In the genomic region with DNA sequence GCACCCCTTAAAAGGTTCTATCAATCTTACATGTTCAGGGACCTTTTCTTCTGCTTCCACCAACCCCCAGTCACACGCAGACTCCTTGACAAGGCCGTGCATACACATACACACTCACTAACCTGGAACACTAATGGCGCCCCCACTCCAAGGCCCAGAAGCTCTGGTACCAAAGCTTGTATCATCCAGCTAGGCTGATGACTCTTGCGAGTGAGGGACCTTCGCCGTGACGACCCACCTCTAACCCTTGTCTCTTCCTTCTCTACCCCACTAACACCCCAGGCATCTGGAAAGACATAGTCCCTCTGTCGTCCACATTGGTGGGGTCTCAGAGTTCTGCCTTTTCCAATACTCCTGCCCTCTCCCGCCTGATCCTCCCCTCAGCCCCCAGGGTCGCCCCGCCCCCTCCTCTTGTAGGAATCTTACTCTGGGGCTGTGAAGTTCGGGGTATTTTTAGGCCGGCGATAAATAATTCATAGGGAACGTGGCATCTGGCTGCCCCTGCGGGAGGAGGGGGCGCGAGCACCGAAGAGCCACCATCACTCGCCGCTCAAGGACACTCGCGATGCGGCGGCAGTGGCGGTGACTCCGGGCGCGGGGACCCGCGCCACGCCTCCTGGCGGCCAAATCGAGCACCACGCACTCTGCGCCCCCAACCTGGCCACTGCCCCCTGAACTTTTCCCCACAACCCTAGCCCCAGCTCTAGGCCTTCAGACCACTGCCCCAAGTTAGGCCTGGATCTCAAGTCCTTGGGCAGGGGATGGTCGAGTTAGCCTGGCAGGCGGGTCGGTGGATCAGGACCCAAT, we compare ENCODE assay signal across 8 mouse cellular contexts. TPM values are rescaled to one million over a fixed set of nuclear protein-coding genes. Genes with fewer than 3 reads are reported as not detected.
DNase-seq lines count a peak whose midpoint lies in the region; ATAC-seq and TF ChIP-seq lines count a peak whose summit lies in the region.

No protein-coding gene starts in this region.

- no peak overlapping the region for H3K4me2 ChIP-seq in liver, postnatal 0 days (ENCODE audit: low read depth, low read length)
- no peak overlapping the region; the same call in 1 of the 2 replicates for H3K4me2 ChIP-seq in stomach, postnatal 0 days (replicated peaks; ENCODE audit: low read depth)

- H3K27me3 ChIP-seq in liver, postnatal 0 days (ENCODE audit: insufficient read depth, low read length) = peaks cover 72% of the 10 kb centered on the region
- peaks cover 15% of the 10 kb centered on the region for H3K27me3 ChIP-seq in stomach, postnatal 0 days (ENCODE audit: control insufficient read depth, insufficient read depth, low read length)

- ATAC-seq in granulocyte monocyte progenitor cell, adult 5-6 weeks (replicated peaks; ENCODE audit: poor library complexity, severe bottlenecking) = peak; percentile 47; the same call in 1 of the 2 replicates
- no peak for ATAC-seq in liver, postnatal 0 days
- no peak for ATAC-seq in stomach, postnatal 0 days (ENCODE audit: low FRiP score, low TSS enrichment)

- TF ChIP-seq CTCF in liver, postnatal 0 days (IDR thresholded peaks at IDR 0.05; ENCODE audit: low read depth) = peak; percentile 68
- TF ChIP-seq CTCF in stomach, postnatal 0 days (IDR thresholded peaks at IDR 0.05; ENCODE audit: low read depth) = peak; percentile 72

- H3K9ac ChIP-seq in liver, postnatal 0 days (replicated peaks) = no peak overlapping the region
- H3K9ac ChIP-seq in stomach, postnatal 0 days (ENCODE audit: low read length) = no peak overlapping the region

- peaks cover 7% of the 10 kb centered on the region for H3K4me1 ChIP-seq in liver, postnatal 0 days (ENCODE audit: insufficient read depth)
- no peaks in the 10 kb centered on the region for H3K4me1 ChIP-seq in stomach, postnatal 0 days (replicated peaks; ENCODE audit: control insufficient read depth, insufficient read depth)

- H3K27ac ChIP-seq in liver, postnatal 0 days (ENCODE audit: low read depth) = no peak overlapping the region
- H3K27ac ChIP-seq in stomach, postnatal 0 days (replicated peaks) = no peak overlapping the region

- 9% methylated on average over 37 of the region's 39 CpGs for WGBS in liver, postnatal 0 days (ENCODE audit: insufficient replicate concordance)
- 8% methylated on average over 39 of the region's 39 CpGs for WGBS in stomach, postnatal 0 days

- no peaks in the 10 kb centered on the region for H3K9me3 ChIP-seq in liver, postnatal 0 days (ENCODE audit: low read length)
- H3K9me3 ChIP-seq in stomach, postnatal 0 days (ENCODE audit: control insufficient read depth, low read length) = no peaks in the 10 kb centered on the region

- peak; percentile 47 for DNase-seq in kidney, postnatal 10 days
- no peak for DNase-seq in kidney, adult 11 months
- peak; percentile 70 to 77 for DNase-seq in cerebellum, postnatal 14 days
- DNase-seq in liver, postnatal 0 days = peak; percentile 57
- DNase-seq in stomach, postnatal 0 days (ENCODE audit: low spot score) = no peak
- no peak for DNase-seq in right cerebral cortex, postnatal 36 days (ENCODE audit: low spot score in 2 of 2)
- DNase-seq in urinary bladder, postnatal 14 days (ENCODE audit: low spot score) = no peak

- TF ChIP-seq EP300 in liver, postnatal 0 days (IDR thresholded peaks at IDR 0.05; ENCODE audit: low read depth) = no peak
- TF ChIP-seq EP300 in stomach, postnatal 0 days (optimal IDR thresholded peaks at IDR 0.05) = no peak

- H3K36me3 ChIP-seq in liver, postnatal 0 days (replicated peaks; ENCODE audit: insufficient read depth, low read length) = peaks cover 13% of the 10 kb centered on the region
- no peaks in the 10 kb centered on the region for H3K36me3 ChIP-seq in stomach, postnatal 0 days (ENCODE audit: control insufficient read depth, insufficient read depth, low read length)

- H3K4me3 ChIP-seq in liver, postnatal 0 days (ENCODE audit: low read depth, low read length) = no peak overlapping the region
- no peak overlapping the region for H3K4me3 ChIP-seq in stomach, postnatal 0 days (ENCODE audit: low read depth, low read length)

RNA-seq across cellular contexts. Expression of gene Grin2c, which starts 2.0 kb away (rescaled TPM):
- not detected in 2 replicates for total RNA-seq in granulocyte monocyte progenitor cell, adult 5-6 weeks (2014; fragmentation: Nextera tagmentation)
- not detected in 2 replicates for total RNA-seq in granulocyte monocyte progenitor cell, adult 5-6 weeks (2017)
- polyA plus RNA-seq in liver, postnatal 0 days (2015; fragmentation: Nextera tagmentation; extraction: Ambion mirVana) = 0.04 and 0.09 TPM in 2 replicates
- not detected in 2 replicates for polyA plus RNA-seq in stomach, postnatal 0 days (2015; fragmentation: Nextera tagmentation; extraction: Ambion mirVana)

RNA-seq across cellular contexts. Expression of gene Fdxr, which starts 11.8 kb away (rescaled TPM):
- 23.9 and 26.4 TPM in 2 replicates for total RNA-seq in granulocyte monocyte progenitor cell, adult 5-6 weeks (2014; fragmentation: Nextera tagmentation)
- 9.7 and 14.2 TPM in 2 replicates for total RNA-seq in granulocyte monocyte progenitor cell, adult 5-6 weeks (2017)
- 7.0 and 7.3 TPM in 2 replicates for polyA plus RNA-seq in liver, postnatal 0 days (2015; fragmentation: Nextera tagmentation; extraction: Ambion mirVana)
- polyA plus RNA-seq in stomach, postnatal 0 days (2015; fragmentation: Nextera tagmentation; extraction: Ambion mirVana) = 6.7 and 7.3 TPM in 2 replicates

RNA-seq across cellular contexts. Expression of gene Fads6, which starts 32.4 kb away (rescaled TPM):
- 1.2 and 1.3 TPM in 2 replicates for total RNA-seq in granulocyte monocyte progenitor cell, adult 5-6 weeks (2014; fragmentation: Nextera tagmentation)
- total RNA-seq in granulocyte monocyte progenitor cell, adult 5-6 weeks (2017) = 1.4 and 2.9 TPM in 2 replicates
- polyA plus RNA-seq in liver, postnatal 0 days (2015; fragmentation: Nextera tagmentation; extraction: Ambion mirVana) = 4.6 and 4.9 TPM in 2 replicates
- polyA plus RNA-seq in stomach, postnatal 0 days (2015; fragmentation: Nextera tagmentation; extraction: Ambion mirVana) = 1.3 and 1.5 TPM in 2 replicates

RNA-seq across cellular contexts. Expression of gene Otop2, which starts 41.9 kb away (rescaled TPM):
- total RNA-seq in granulocyte monocyte progenitor cell, adult 5-6 weeks (2014; fragmentation: Nextera tagmentation) = not detected in 2 replicates
- not detected in 2 replicates for total RNA-seq in granulocyte monocyte progenitor cell, adult 5-6 weeks (2017)
- not detected in 2 replicates for polyA plus RNA-seq in liver, postnatal 0 days (2015; fragmentation: Nextera tagmentation; extraction: Ambion mirVana)
- 4.2 and 4.7 TPM in 2 replicates for polyA plus RNA-seq in stomach, postnatal 0 days (2015; fragmentation: Nextera tagmentation; extraction: Ambion mirVana)

RNA-seq across cellular contexts. Expression of gene Ush1g, which starts 56.8 kb away (rescaled TPM):
- not detected in 2 replicates for total RNA-seq in granulocyte monocyte progenitor cell, adult 5-6 weeks (2014; fragmentation: Nextera tagmentation)
- total RNA-seq in granulocyte monocyte progenitor cell, adult 5-6 weeks (2017) = not detected in 2 replicates
- polyA plus RNA-seq in liver, postnatal 0 days (2015; fragmentation: Nextera tagmentation; extraction: Ambion mirVana) = 0.29 and 0.46 TPM in 2 replicates
- 0.34 and 0.36 TPM in 2 replicates for polyA plus RNA-seq in stomach, postnatal 0 days (2015; fragmentation: Nextera tagmentation; extraction: Ambion mirVana)

Comparison
In these comparisons a context has a peak if more than half of its experiments do, and no peak if none do; other contexts are left out.
1. DNase-seq: peak in kidney, postnatal 10 days (single experiment), cerebellum, postnatal 14 days (2 of 2) and liver, postnatal 0 days (single experiment); none in kidney, adult 11 months (single experiment), stomach, postnatal 0 days (single experiment), right cerebral cortex, postnatal 36 days (0 of 2) and urinary bladder, postnatal 14 days (single experiment).